Mouse (Mus musculus) liver, adult (tissue): ENCODE measurements around the gene Rngtt.

Source experiments
- GATA4 ChIP-seq: IDR thresholded peaks from 2 replicates; pipeline ENCODE4 v1.6.1; 2014; ENCODE audit warnings: mild to moderate bottlenecking, low read length; ENCODE audit not compliant: insufficient replicate concordance

Rngtt gene

GRCm38 (mm10) chr4:33309764-33310757, at the start of gene Rngtt:
Gene Rngtt (plus strand): TSS chr4:33310311.
- TF ChIP-seq GATA4: peak; percentile 44; the same call in 1 of the 2 replicates

GRCm38 (mm10) chr4:33260311-33260710, 49.8 kb upstream of the Rngtt start:
- no peak for TF ChIP-seq GATA4

GRCm38 (mm10) chr4:33261311-33261753, 48.8 kb upstream of the Rngtt start:
- TF ChIP-seq GATA4: peak; percentile 11; the same call in 1 of the 2 replicates

- no peak for TF ChIP-seq GATA4
These were observed 47.2 kb upstream of the Rngtt start for GRCm38 (mm10) chr4:33262897-33263296.

- TF ChIP-seq GATA4: no peak
These were observed 45.0 kb upstream of the Rngtt start for GRCm38 (mm10) chr4:33264979-33265726.

GRCm38 (mm10) chr4:33270386-33271314, 39.5 kb upstream of the Rngtt start:
- no peak for TF ChIP-seq GATA4

- no peak for TF ChIP-seq GATA4
These were observed 36.7 kb upstream of the Rngtt start for GRCm38 (mm10) chr4:33273437-33273836.

- no peak for TF ChIP-seq GATA4
These were observed 28.0 kb upstream of the Rngtt start for GRCm38 (mm10) chr4:33281891-33282685.

GRCm38 (mm10) chr4:33284083-33284880, 25.8 kb upstream of the Rngtt start:
- TF ChIP-seq GATA4: peak; percentile 53; the same call in 1 of the 2 replicates

- TF ChIP-seq GATA4: no peak
These were observed 24.7 kb upstream of the Rngtt start for GRCm38 (mm10) chr4:33285448-33285847.

GRCm38 (mm10) chr4:33289106-33289650, 20.9 kb upstream of the Rngtt start:
- no peak for TF ChIP-seq GATA4

GRCm38 (mm10) chr4:33290002-33290401, 20.1 kb upstream of the Rngtt start, which contains the start of gene Pnrc1:
Gene Pnrc1 (minus strand): TSS chr4:33290163.
- TF ChIP-seq GATA4: no peak

GRCm38 (mm10) chr4:33290878-33291277, 19.2 kb upstream of the Rngtt start:
- no peak for TF ChIP-seq GATA4
